In genomic region chr7:63907778-63908495, GRCm38 (mm10) we compare ENCODE assay signal across 9 mouse cellular contexts. TPM values are rescaled to one million over a fixed set of nuclear protein-coding genes. Genes with fewer than 3 reads are reported as not detected.
DNase-seq lines count a peak whose midpoint lies in the region; ATAC-seq and TF ChIP-seq lines count a peak whose summit lies in the region.
"Had no signal": no experiment of that assay in that cellular context is flagged by ENCODE, and none has a peak within 500 bp of the region (broad histone marks: within the 10 kb centered on the region; RNA-seq: fewer than 3 reads in every experiment).

No protein-coding gene starts in this region.

- WGBS in liver, adult 2 months = 64% methylated on average over 5 of the region's 5 CpGs
- 73% methylated on average over 5 of the region's 5 CpGs for WGBS in hindbrain, embryonic 11.5 days
- WGBS in midbrain, embryonic 16.5 days = 77% methylated on average over 5 of the region's 5 CpGs

- no peak for ATAC-seq in hindbrain, embryonic 11.5 days (ENCODE audit: low FRiP score)
- no peak for ATAC-seq in midbrain, embryonic 16.5 days

- H3K4me1 ChIP-seq in liver, adult 2 months (ENCODE audit: control insufficient read depth, insufficient read depth, low read length) = peaks cover 61% of the 10 kb centered on the region
- H3K4me1 ChIP-seq in hindbrain, embryonic 11.5 days (replicated peaks; ENCODE audit: control insufficient read depth, insufficient read depth, low read length) = peaks cover 5% of the 10 kb centered on the region; the same call in 1 of the 2 replicates
- peaks cover 36% of the 10 kb centered on the region for H3K4me1 ChIP-seq in midbrain, embryonic 16.5 days (ENCODE audit: control insufficient read depth, insufficient read depth, low read length)

- peak; percentile 61 for DNase-seq in liver, adult 2 months (ENCODE audit: extremely low read depth, low read depth, low spot score)
- no peak for DNase-seq in liver
- DNase-seq in cerebellum, postnatal 25 days = peak; percentile 74 to 75
- DNase-seq in hindbrain, embryonic 11.5 days (ENCODE audit: low spot score) = no peak
- no peak for DNase-seq in thymus, postnatal 4 days
- DNase-seq in spleen, postnatal 4 days (ENCODE audit: low spot score in 2 of 2) = no peak
- DNase-seq in left cerebral cortex, adult 11 months (ENCODE audit: low spot score) = no peak
- DNase-seq: lung, postnatal 36 days had no signal

- peaks cover 60% of the 10 kb centered on the region; the same call in 1 of the 2 replicates for H3K79me2 ChIP-seq in liver, adult 2 months (ENCODE audit: control insufficient read depth, insufficient read depth, low read length)

- no peaks in the 10 kb centered on the region for H3K36me3 ChIP-seq in liver, adult 2 months (ENCODE audit: control insufficient read depth, insufficient read depth, low read length)
- H3K36me3 ChIP-seq in hindbrain, embryonic 11.5 days (ENCODE audit: control insufficient read depth, insufficient read depth, low read length) = no peaks in the 10 kb centered on the region
- H3K36me3 ChIP-seq in midbrain, embryonic 16.5 days (ENCODE audit: control insufficient read depth, insufficient read depth, low read length) = no peaks in the 10 kb centered on the region

- no peaks in the 10 kb centered on the region for H3K27me3 ChIP-seq in liver, adult 2 months (ENCODE audit: control insufficient read depth, insufficient read depth, low read length)
- no peaks in the 10 kb centered on the region for H3K27me3 ChIP-seq in hindbrain, embryonic 11.5 days (ENCODE audit: control insufficient read depth, insufficient read depth, low read length)
- no peaks in the 10 kb centered on the region for H3K27me3 ChIP-seq in midbrain, embryonic 16.5 days (ENCODE audit: control insufficient read depth, insufficient read depth, low read depth, low read length)

- H3K4me3 ChIP-seq in liver, adult 2 months (ENCODE audit: insufficient read depth, low read depth, low read length) = no peak overlapping the region
- H3K4me3 ChIP-seq in hindbrain, embryonic 11.5 days (ENCODE audit: low read depth, low read length) = no peak overlapping the region
- no peak overlapping the region for H3K4me3 ChIP-seq in midbrain, embryonic 16.5 days (ENCODE audit: low read depth, low read length)

- TF ChIP-seq POLR2A in liver, adult 2 months (IDR thresholded peaks at IDR 0.05; ENCODE audit: extremely low read depth, insufficient read depth, low read length) = no peak

- TF ChIP-seq CTCF in liver, adult 2 months (IDR thresholded peaks at IDR 0.05; ENCODE audit: low read depth, low read length) = no peak

- peak overlapping the region; percentile 47 for H3K9ac ChIP-seq in liver, adult 2 months (ENCODE audit: low read depth, low read length)
- H3K9ac ChIP-seq in hindbrain, embryonic 11.5 days (ENCODE audit: low read depth, low read length) = no peak overlapping the region
- no peak overlapping the region for H3K9ac ChIP-seq in midbrain, embryonic 16.5 days (ENCODE audit: low read depth, low read length)

- no peaks in the 10 kb centered on the region for H3K9me3 ChIP-seq in hindbrain, embryonic 11.5 days (ENCODE audit: control insufficient read depth, low read length)
- no peaks in the 10 kb centered on the region for H3K9me3 ChIP-seq in midbrain, embryonic 16.5 days (replicated peaks; ENCODE audit: control insufficient read depth, low read length, poor library complexity, severe bottlenecking)

- H3K4me2 ChIP-seq in hindbrain, embryonic 11.5 days (replicated peaks; ENCODE audit: low read depth, low read length) = no peak overlapping the region
- no peak overlapping the region for H3K4me2 ChIP-seq in midbrain, embryonic 16.5 days (ENCODE audit: low read length)

- H3K27ac ChIP-seq in liver, adult 2 months (replicated peaks; ENCODE audit: insufficient read depth, low read depth, low read length) = peak overlapping the region; percentile 92
- H3K27ac ChIP-seq in hindbrain, embryonic 11.5 days (ENCODE audit: low read depth, low read length) = 0 out of 2 replicates have a peak overlapping the region, but pooled peaks have one; percentile 30
- H3K27ac ChIP-seq in midbrain, embryonic 16.5 days (ENCODE audit: low read length) = peak overlapping the region; percentile 70

RNA-seq across cellular contexts. Expression of gene E030018B13Rik, which starts 8.7 kb away (rescaled TPM):
- 0.09 TPM in 1 of 2 replicates, not detected in the other for total RNA-seq in liver, adult 2 months (2014; rRNA removed)
- polyA plus RNA-seq in liver, adult 2 months (2012; rRNA removed) = not detected in 2 replicates
- polyA plus RNA-seq in hindbrain, embryonic 11.5 days (2014; fragmentation: Nextera tagmentation; extraction: Ambion mirVana) = 0.28 TPM in 1 of 2 replicates, not detected in the other
- 0.21 TPM in 1 of 2 replicates, not detected in the other for polyA plus RNA-seq in midbrain, embryonic 16.5 days (2015; fragmentation: Nextera tagmentation; extraction: Ambion mirVana)

RNA-seq across cellular contexts. Expression of gene Klf13, which starts 30.8 kb away (rescaled TPM):
- 26.2 and 26.4 TPM in 2 replicates for total RNA-seq in liver, adult 2 months (2014; rRNA removed)
- 14.1 and 19.8 TPM in 2 replicates for polyA plus RNA-seq in liver, adult 2 months (2012; rRNA removed)
- polyA plus RNA-seq in hindbrain, embryonic 11.5 days (2014; fragmentation: Nextera tagmentation; extraction: Ambion mirVana) = 30.4 and 35.4 TPM in 2 replicates
- 19.9 and 21.6 TPM in 2 replicates for polyA plus RNA-seq in midbrain, embryonic 16.5 days (2015; fragmentation: Nextera tagmentation; extraction: Ambion mirVana)

Comparison
In these comparisons a context has a peak if more than half of its experiments do, and no peak if none do; other contexts are left out.
1. DNase-seq: peak in liver, adult 2 months (single experiment) and cerebellum, postnatal 25 days (2 of 2); none in liver (single experiment), hindbrain, embryonic 11.5 days (single experiment), thymus, postnatal 4 days (single experiment), spleen, postnatal 4 days (0 of 2) and left cerebral cortex, adult 11 months (single experiment).
2. H3K27ac ChIP-seq: peak in every context shown above with its lines; median percentile 92 in liver, adult 2 months; 70 in midbrain, embryonic 16.5 days; 30 in hindbrain, embryonic 11.5 days.